Mouse (Mus musculus) regulatory T cell (primary cell): ENCODE measurements at regions not wholly inside any gene's neighbourhood (a gene's known extent, or its start where the extent isn't known, plus 50 kb on each side); places are given as distances from the start of the nearest gene placed in this dataset.

Experiments used
- in situ Hi-C: fragments of 300-600 bp; cut with MboI, MseI; formaldehyde crosslinking; loops from one replicate; pipeline ENCODE4 v1.15.1; 2025; ENCODE audit warnings: high pct_unique_total_duplicates

GRCm38 (mm10) chr2:30699797-30700454 lies 103.5 kb downstream of the 1700001O22Rik start:
- in situ Hi-C loops = no loop called here

- in situ Hi-C loops = no loop called here
These were observed 104.1 kb downstream of the Cstad start for GRCm38 (mm10) chr2:30698758-30699535.

DNA sequence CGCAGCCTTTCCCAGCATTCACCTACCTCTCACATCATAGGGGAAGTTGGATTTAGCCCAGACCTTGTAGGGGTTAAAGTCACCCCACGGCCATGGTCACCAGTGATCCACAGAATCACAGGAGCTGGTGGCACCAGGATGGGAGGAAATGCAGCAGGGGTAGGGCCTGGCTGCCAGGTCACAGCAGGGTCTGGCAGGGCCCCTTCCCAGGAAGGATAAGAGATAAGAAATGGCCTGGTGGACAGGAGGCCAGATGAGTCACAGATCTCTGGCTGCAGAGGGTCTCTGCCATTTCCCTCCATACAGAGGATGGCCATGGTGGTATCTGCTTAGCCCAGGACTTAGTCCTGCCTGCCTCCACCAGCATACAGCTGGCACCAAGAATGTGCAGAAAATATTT lies 103.0 kb downstream of the Cstad start:
- in situ Hi-C loops = no loop called here

DNA sequence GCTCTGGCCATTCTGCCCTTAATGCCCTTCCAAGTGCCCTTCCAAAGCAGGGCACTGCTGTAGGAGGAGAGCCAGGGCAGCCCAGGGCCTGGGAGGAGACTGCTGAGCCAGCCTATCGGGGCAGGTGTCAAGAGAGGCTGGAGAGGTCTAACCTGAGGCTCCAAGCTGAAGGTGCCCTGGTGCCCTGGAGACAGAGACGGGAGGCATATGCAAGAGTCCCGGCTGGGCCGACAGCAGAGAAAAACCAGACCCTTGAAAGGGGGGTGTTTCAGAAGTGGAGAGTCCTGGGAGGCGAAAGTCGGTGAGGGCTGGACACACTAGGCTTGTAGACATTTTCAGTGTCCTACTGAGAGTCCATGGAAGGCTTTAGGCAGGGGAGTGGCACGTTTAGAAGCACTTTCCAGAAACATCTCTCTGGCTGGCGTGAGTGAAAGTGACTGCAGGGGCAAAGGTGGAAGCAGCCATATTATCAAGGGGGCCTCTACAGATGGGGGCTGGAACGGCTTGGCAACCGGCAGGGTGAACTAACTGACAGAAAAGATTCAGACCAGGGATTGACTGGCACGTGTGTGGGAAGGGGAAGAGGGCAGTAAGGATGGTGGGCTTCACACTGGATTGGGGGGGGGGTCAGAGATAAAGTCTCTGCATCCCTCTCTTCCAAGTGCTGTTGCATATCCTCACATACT lies 101.1 kb downstream of the Cstad start:
- in situ Hi-C loops = no loop called here

DNA sequence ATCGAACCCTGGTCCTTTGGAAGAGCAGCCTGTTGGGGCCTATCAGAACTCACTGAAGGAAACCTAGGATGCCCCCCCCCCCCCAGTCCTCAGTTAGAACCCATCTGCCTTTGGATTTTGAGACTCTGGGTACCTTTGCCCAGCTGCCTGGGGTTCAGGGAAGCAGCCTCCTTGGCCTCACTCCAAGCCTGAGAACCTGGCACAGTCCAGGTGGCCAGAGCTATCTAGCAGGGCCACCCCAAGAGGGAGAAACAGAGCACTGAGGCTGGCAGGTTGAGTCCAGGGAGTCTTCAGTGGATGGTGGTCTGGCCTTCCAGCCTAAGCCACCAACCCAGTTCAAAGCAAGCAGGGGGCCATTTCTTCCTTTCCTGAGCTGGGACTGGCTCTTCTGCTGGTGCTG lies 100.2 kb downstream of the Cstad start:
- in situ Hi-C loops = no loop called here

DNA sequence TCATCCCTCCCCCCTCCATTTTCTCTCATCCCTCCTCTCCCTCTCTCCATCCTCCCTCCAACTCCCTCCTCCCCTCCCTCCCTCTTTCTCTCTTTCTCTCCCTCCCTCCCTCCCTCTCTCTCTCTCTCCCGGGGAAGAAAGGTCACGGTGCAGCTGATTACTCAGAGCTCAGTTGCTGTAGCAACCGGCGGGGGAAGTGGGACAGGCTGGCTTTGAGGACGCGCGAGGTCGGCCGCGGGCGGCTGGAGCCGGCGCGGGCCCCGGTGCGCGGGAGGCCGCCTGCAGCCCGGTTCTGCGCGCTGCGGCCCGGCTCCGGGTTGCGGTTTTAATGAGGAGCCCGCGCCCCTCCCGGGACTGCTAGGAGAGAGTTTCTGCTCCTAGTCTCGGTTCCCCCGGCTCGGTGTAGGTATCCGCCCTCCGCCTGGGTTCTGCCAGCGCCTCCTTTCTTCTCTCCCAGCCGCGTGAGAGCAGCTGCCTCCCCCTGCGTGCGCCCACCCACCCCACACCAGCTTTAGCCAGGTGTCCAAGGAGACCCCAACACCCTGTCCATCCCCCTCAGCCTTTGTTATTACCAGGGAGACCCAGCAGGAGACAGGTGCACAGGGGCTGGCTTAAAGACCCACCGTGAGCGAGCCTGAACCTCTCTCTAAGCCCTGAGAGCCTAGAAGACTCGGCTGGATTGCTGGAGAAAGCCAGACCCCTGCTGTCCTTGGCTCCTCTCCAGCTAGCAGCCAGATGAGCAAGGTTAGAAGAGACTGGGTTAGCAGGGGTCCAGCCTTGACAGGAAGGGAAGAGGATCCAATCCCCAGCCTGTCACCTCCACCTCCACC lies 98.6 kb downstream of the Cstad start:
- in situ Hi-C loops = no loop called here

GRCm38 (mm10) chr2:30692561-30693205 lies 97.8 kb downstream of the Cstad start:
- in situ Hi-C loops = no loop called here

DNA sequence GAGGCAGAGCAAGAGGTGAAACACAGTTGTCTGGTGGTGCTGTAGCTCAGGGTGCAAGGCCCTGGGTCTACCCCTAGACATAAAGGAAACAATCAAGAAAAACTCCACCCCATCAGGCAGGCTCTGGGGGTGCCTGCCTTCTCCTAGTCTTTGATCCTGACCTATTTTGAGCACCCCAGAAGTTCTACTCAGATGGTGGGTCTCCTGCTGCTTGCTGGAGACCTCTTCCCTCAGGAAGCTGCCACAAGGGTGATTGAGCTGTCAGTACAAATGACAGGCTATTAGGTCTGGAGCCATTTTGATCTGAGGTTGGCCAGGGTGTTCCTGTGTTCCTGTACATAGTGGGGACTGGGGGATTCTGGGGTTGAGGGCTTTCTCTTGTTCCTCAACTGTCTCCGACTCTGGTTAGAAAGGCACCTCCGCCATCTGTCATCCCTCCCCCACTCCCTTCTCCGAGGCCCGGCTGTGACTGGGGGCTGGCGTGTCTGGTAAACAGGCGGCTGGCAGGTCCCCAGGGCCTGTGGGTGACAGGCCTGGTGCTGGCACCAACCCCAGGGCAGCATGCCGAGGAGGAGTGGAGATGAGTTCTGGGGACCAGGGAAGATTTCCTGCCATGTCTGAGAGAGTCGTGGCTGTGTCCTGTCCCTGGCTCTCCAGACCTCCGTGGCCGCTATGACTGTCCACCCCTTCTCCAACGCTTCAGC lies 97.2 kb downstream of the Cstad start:
- in situ Hi-C loops = no loop called here

DNA sequence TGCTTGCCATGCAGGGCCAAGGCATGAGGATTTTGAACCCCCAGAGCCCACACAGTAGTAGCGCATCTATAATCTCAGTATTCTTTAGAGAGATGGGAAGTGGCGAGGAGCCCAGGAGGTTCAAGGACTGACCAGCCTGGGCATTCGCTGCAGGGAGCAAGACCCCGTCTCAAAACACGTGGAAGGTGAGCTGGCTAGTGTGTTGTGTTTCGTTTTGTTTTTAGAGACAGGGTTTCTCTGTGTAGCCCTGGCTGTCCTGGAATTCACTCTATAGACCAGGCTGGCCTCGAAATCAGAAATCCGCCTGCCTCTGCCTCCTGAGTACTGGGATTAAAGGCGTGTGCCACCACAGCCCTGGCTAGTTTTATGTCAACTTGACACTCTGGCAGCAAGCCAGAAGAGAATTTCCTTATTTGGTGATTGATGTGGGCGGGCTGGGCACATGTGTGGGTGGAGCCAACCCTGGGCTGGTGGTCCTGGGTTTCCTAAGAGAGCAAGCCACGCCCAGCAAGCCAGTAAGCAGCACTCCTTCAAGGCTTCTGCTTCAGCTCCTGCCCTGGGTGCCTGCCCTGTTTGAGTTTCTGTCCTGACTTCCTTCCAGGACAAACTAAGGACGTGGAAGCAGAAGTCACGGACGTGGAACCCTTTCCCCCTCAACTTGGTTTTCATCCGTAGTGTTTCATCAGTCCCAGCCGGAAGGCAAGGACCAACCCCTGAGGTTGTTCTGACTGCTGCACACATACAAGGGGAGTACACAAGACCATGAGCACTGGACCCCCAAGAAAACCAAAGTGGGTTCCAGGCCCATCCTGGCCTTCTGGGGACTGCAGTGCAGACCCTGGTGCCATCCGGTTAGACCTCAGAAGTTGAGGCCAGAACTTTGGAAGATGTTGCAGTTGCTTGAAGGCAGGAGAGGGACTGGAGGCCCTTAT lies 96.4 kb downstream of the Cstad start:
- in situ Hi-C loops = no loop called here

DNA sequence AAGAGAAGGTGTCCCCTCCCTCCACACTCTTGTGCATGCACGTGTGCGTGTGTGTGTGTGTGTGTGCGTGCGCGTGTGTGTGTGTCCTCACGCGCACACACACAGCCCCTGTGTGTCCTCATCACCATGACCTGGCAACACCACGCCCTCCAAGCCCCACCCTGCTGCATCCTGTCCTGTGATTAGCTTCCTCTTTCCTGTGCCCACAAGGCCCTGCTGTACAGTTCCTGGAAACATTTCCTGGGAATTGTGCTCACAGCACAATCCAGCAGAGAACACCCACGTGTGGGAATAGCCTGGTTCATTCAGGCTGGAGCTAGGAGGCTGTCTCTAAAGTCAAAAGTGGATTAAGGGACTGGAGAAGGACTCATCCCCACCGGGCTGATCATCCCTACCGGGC lies 95.5 kb downstream of the Cstad start:
- in situ Hi-C loops = no loop called here

- in situ Hi-C loops = no loop called here
These were observed 93.6 kb downstream of the Cstad start for GRCm38 (mm10) chr2:30688402-30688801.

DNA sequence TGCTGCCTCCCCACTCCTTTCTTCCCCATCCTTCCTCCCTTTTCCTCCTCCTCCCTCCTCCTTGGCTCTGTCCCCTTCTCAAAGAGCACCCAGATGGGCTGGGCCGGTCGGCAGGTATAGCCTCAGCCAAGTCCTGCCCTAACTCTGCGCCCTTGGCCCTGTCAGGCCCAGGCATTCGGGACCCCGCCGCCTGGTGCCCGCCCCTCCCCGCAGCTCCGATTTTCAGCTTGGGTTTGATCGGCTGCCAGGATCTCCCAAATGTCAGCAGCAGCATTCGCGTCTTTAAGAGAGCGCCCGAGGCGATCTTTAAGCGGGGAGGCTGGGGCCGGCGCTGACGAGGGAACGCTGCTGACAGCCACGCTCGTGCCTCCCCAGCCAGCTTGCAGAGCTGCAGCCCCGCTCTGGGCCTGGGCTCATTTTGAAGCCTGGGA lies 92.3 kb downstream of the Cstad start:
- in situ Hi-C loops = no loop called here

GRCm38 (mm10) chr2:30686359-30686758 lies 91.5 kb downstream of the Cstad start:
- in situ Hi-C loops = no loop called here

- in situ Hi-C loops = no loop called here
These were observed 90.5 kb downstream of the Cstad start for GRCm38 (mm10) chr2:30685137-30685860.

DNA sequence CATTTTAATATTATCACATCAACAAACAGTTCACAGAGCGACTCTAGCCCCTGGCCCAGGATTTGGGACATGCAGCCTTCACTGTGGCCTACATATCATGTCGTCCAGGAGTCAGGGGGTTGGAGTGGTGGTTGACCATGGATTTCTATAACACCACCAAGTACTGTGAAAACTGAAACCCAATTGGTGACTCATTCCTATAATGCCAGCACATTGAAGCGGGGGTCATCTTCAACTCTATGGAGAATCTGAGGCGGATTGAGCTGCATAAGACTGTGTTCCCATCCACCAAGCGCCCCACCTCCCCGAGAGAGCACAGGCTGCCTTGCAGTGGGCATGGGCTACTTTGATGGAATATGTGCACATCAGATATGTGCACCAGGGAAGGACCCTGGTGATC lies 89.6 kb downstream of the Cstad start:
- in situ Hi-C loops = loop anchor here (5.0 kb wide), 1 partner anchor 58 kb away; no protein-coding TSS in a partner anchor

DNA sequence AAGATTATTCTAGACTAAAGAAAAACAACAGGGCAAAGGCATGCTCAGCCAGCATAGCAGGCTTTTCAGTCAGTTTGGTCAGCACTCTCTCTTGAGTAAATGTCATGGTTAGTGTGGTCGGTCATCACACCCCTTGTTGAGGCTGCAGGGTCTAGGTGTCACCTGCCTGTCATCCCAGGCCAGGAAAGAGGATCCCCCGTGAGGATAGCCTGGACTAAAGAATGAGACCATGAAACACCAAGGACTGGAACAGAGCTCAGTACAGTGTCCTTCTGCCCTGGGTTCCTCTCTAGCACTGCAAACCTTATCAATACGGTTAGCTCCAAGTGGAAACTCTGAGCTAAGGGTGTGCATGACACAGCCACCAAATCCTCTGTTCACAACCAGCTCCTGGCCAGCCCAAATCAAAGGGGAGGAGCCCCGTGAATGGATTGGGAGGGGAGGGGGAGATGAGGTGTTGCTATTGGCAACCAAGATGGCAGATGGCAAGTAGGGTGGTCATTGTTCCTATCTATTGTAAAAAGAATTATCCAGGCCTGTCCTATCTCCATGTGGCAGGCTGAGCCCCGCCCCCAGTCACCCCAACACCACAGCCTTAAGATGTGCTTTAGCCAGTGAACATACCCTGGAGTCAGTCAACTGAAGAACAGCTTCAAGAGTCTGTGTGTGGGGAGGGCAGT lies 87.4 kb downstream of the Cstad start:
- in situ Hi-C loops = loop anchor here (5.0 kb wide), 1 partner anchor 60 kb away; no protein-coding TSS in a partner anchor

- in situ Hi-C loops = loop anchor here (5.0 kb wide), 1 partner anchor 61 kb away; no protein-coding TSS in a partner anchor
These were observed 86.8 kb downstream of the Cstad start for GRCm38 (mm10) chr2:30681642-30682041.

DNA sequence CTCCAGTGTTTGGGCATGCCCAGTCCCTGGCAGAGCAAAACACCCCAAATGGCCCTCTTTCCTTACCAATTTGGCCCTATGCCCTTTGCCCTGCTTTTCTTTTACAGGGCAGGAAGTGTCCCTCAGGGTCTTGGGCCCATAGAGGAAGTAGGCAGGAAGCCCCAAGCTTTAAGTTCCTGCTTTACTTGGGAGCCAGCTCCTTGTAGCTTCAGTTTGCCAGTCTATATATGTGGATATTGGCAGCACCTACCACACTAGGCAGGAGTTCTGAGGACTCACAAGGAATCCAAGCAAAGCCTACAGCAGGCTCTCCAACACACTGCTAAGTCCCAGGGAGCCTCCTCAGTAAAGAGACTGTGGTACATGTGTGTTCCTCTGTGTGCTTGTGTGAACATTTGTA lies 84.2 kb downstream of the Cstad start:
- in situ Hi-C loops = no loop called here
